Mouse (Mus musculus) MEL (cell line): Measurements from ENCODE around the gene Dyrk3. TPM values are rescaled to one million over a fixed set of nuclear protein-coding genes. Genes with fewer than 3 reads are reported as not detected.

ENCODE experiments used
- DNase-seq: peaks from one replicate; pipeline ENCODE4 v3.0.0; 2011; ENCODE audit warnings: low read depth, low spot score
- H3K27ac ChIP-seq: 2 replicates; pipeline ENCODE4 v1.5.1; 2012; ENCODE audit warnings: low read depth, mild to moderate bottlenecking, control low read depth, low read length, moderate library complexity; ENCODE audit not compliant: control insufficient read depth
- H3K27me3 ChIP-seq, 2 experiments: fragments of 150-350 bp in 1 of 2; sonication (generic) in 1 of 2; 2 replicates each; pipeline ENCODE4 v1.6.1; 2012; ENCODE audit warnings: low read length in 2 of 2, mild to moderate bottlenecking in 2 of 2, improper control_type of control experiment in 1 of 2, moderate library complexity in 1 of 2; ENCODE audit not compliant: insufficient read depth in 2 of 2, control insufficient read depth in 1 of 2
- H3K36me3 ChIP-seq, 2 experiments: 2 replicates each; pipeline ENCODE4 v1.6.1; 2012 to 2014; ENCODE audit warnings: low read length in 2 of 2, improper control_type of control experiment in 1 of 2, inconsistent platforms in 1 of 2, mild to moderate bottlenecking in 1 of 2; ENCODE audit not compliant: insufficient read depth in 2 of 2, control insufficient read depth in 1 of 2
- H3K4me1 ChIP-seq, 2 experiments: fragments of 150-350 bp in 1 of 2; sonication (generic) in 1 of 2; 2 replicates each; pipeline ENCODE4 v1.6.1; 2012; ENCODE audit warnings: low read length in 2 of 2, improper control_type of control experiment in 1 of 2, mild to moderate bottlenecking in 1 of 2; ENCODE audit not compliant: insufficient read depth in 2 of 2, control insufficient read depth in 1 of 2
- H3K4me3 ChIP-seq, 2 experiments: fragments of 150-350 bp in 1 of 2; sonication (generic) in 1 of 2; 2 replicates each; pipeline ENCODE4 v1.5.1; 2012; ENCODE audit warnings: low read depth in 2 of 2, low read length in 2 of 2, mild to moderate bottlenecking in 2 of 2, moderate library complexity in 2 of 2, control low read depth in 1 of 2, improper control_type of control experiment in 1 of 2; ENCODE audit not compliant: control insufficient read depth in 1 of 2, insufficient read depth in 1 of 2
- H3K79me2 ChIP-seq: 2 replicates; pipeline ENCODE4 v1.6.1; 2012; ENCODE audit warnings: mild to moderate bottlenecking, low read length, moderate library complexity; ENCODE audit not compliant: control insufficient read depth, poor library complexity, insufficient read depth
- H3K9ac ChIP-seq: 2 replicates; pipeline ENCODE4 v1.6.1; 2012; ENCODE audit warnings: low read depth, mild to moderate bottlenecking, control low read depth, low read length, moderate library complexity; ENCODE audit not compliant: control insufficient read depth, poor library complexity, severe bottlenecking
- H3K9me3 ChIP-seq: fragments of 150-350 bp; sonication (generic); replicated peaks from 2 replicates; pipeline ENCODE4 v1.6.1; 2012; ENCODE audit warnings: mild to moderate bottlenecking, low read length, improper control_type of control experiment, moderate library complexity; ENCODE audit not compliant: insufficient read depth
- CHD1 ChIP-seq: IDR thresholded peaks from 2 replicates; pipeline ENCODE4 v1.6.1; 2012; ENCODE audit warnings: low read depth, mild to moderate bottlenecking, inconsistent platforms, low read length, improper control_type of control experiment
- CTCF ChIP-seq, 3 experiments: IDR thresholded peaks in 2 of 3; conservative IDR thresholded peaks in 1 of 3; 2 replicates each; pipeline ENCODE4 v1.5.1; 2011 to 2012; ENCODE audit warnings: low read length in 3 of 3, low read depth in 2 of 3, mild to moderate bottlenecking in 2 of 3, improper control_type of control experiment in 1 of 3, inconsistent platforms in 1 of 3, mixed read lengths in 1 of 3, moderate library complexity in 1 of 3; ENCODE audit not compliant: control insufficient read depth in 1 of 3, insufficient read depth in 1 of 3, poor library complexity in 1 of 3, severe bottlenecking in 1 of 3
- E2F4 ChIP-seq: IDR thresholded peaks from 2 replicates; pipeline ENCODE4 v1.6.1; 2011; ENCODE audit warnings: low read depth, low read length, improper control_type of control experiment, borderline replicate concordance
- GABPA ChIP-seq: IDR thresholded peaks from 2 replicates; pipeline ENCODE4 v1.6.1; 2012; ENCODE audit warnings: low read depth, mild to moderate bottlenecking, inconsistent platforms, low read length, improper control_type of control experiment, moderate library complexity
- HCFC1 ChIP-seq: IDR thresholded peaks from 2 replicates; pipeline ENCODE4 v1.6.1; 2012; ENCODE audit warnings: low read depth, mild to moderate bottlenecking, inconsistent platforms, low read length, improper control_type of control experiment, moderate library complexity
- MAX ChIP-seq: IDR thresholded peaks from 2 replicates; pipeline ENCODE4 v1.6.1; 2011; ENCODE audit warnings: low read length, improper control_type of control experiment
- MAZ ChIP-seq: IDR thresholded peaks from 2 replicates; pipeline ENCODE4 v1.6.1; 2012; ENCODE audit warnings: low read depth, mild to moderate bottlenecking, inconsistent platforms, low read length, improper control_type of control experiment
- MXI1 ChIP-seq: IDR thresholded peaks from 2 replicates; pipeline ENCODE4 v1.6.1; 2011; ENCODE audit warnings: mild to moderate bottlenecking, low read depth, low read length, improper control_type of control experiment
- MYB ChIP-seq: IDR thresholded peaks from 2 replicates; pipeline ENCODE4 v1.6.1; 2011; ENCODE audit warnings: mild to moderate bottlenecking, low read depth, low read length, improper control_type of control experiment
- NELFE ChIP-seq: IDR thresholded peaks from 2 replicates; pipeline ENCODE4 v1.6.1; 2011; ENCODE audit warnings: low read depth, low read length, improper control_type of control experiment
- NRF1 ChIP-seq: IDR thresholded peaks from 2 replicates; pipeline ENCODE4 v1.6.1; 2014; ENCODE audit warnings: low read depth, mild to moderate bottlenecking, inconsistent platforms, low read length, improper control_type of control experiment, moderate library complexity; ENCODE audit not compliant: poor library complexity, insufficient read depth, severe bottlenecking
- POLR2A ChIP-seq, 2 experiments: IDR thresholded peaks; 2 replicates each; pipeline ENCODE4 v1.6.1; 2011 to 2012; ENCODE audit warnings: low read length in 2 of 2, mild to moderate bottlenecking in 2 of 2, control low read depth in 1 of 2, improper control_type of control experiment in 1 of 2, low read depth in 1 of 2, moderate library complexity in 1 of 2; ENCODE audit not compliant: control insufficient read depth in 1 of 2, insufficient read depth in 1 of 2, poor library complexity in 1 of 2
- POLR2AphosphoS2 ChIP-seq: IDR thresholded peaks from 2 replicates; pipeline ENCODE4 v1.6.1; 2011; ENCODE audit warnings: low read length, improper control_type of control experiment
- SIN3A ChIP-seq: IDR thresholded peaks from 2 replicates; pipeline ENCODE4 v1.6.1; 2012; ENCODE audit warnings: low read length, improper control_type of control experiment, inconsistent platforms
- ZC3H11A ChIP-seq: IDR thresholded peaks from 2 replicates; pipeline ENCODE4 v1.6.1; 2012; ENCODE audit warnings: low read depth, mild to moderate bottlenecking, inconsistent platforms, low read length, improper control_type of control experiment
- ZNF384 ChIP-seq: IDR thresholded peaks from 2 replicates; pipeline ENCODE4 v1.6.1; 2012; ENCODE audit warnings: low read depth, mild to moderate bottlenecking, inconsistent platforms, low read length, improper control_type of control experiment
- polyA plus RNA-seq, 2 experiments: library from polyadenylated mRNA; stranded (reverse) in 1 of 2; unstranded in 1 of 2; fragments of >175 nt in 1 of 2; fragments of >200 nt in 1 of 2; gene quantifications; 2 replicates each; pipeline versions ENCODE4 v1.2.1 to v1.2.4; 2012; ENCODE audit warnings: low replicate concordance in 2 of 2, low read depth in 1 of 2; ENCODE audit not compliant: insufficient read length in 2 of 2, insufficient read depth in 1 of 2, missing spikeins in 1 of 2
- total RNA-seq: library from RNA; depleted of rRNA; stranded (reverse); fragments of 300-350 nt; gene quantifications from 2 replicates; pipeline ENCODE4 v1.2.3, GENCODE M21; 2012

The Dyrk3 gene
- total and polyA plus RNA-seq, 3 experiments, result 8.6 to 11.8 TPM; not detected in 1

DNA sequence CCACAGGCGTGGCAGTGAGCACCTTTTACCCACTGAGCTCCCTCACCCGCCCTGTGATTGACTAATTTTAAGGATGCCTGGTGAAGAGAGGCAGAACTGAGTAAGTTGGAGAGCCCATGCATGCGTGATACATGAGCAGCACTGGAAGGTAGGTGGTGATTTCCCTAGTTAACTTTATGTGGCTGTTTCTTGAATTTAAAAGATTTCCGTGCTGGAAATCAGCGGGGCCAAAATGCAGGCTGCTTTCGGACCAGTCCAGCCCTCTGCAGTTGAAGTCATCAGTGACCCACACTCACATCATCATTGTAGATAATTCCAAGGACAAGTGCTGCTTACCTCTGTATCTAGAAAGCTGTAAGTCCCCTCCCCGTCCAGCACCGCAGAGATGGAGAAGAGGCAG lies 37.7 kb upstream of the Dyrk3 start:
- H3K36me3 ChIP-seq, result peaks cover 0 to 19% of the 10 kb centered on the region in 2 experiments; a peak in 2 of 4 replicates
- no peak for TF ChIP-seq NRF1
- no peak for TF ChIP-seq CTCF (IDR thresholded peaks at IDR 0.05 in 2 of 3, conservative IDR thresholded peaks at IDR 0.05 in 1 of 3; ENCODE audit: control insufficient read depth in 1 of 3, insufficient read depth in 1 of 3, low read depth in 2 of 3, low read length in 3 of 3, poor library complexity in 1 of 3, severe bottlenecking in 1 of 3)
- no peak for TF ChIP-seq POLR2A (IDR thresholded peaks at IDR 0.05; ENCODE audit: control insufficient read depth in 1 of 2, insufficient read depth in 1 of 2, low read depth in 1 of 2, low read length in 2 of 2, poor library complexity in 1 of 2)

DNA sequence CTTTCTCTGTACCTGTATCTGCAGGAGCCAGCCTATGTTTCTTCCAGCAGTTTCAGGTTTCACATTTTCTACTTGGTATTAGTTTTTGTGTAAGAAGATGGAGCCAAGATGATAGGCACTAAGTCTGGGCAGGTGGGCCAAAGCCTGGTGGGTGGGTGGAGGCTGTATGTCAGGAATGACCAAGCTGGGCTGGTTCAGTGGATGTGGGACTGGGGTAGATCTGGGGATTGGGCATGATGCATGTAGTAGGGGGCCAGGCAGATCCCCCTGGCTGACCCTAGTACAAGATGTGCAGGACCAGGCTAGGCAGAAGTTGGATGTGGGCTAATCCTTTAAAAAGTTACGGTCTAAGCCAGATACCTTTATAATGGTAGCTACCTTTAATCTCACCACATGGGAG lies 37.0 kb upstream of the Dyrk3 start:
- Histone ChIP-seq H3K9me3 (no peaks in the 10 kb centered on the region), H3K27ac (no peak overlapping the region), H3K27me3 (no peaks in the 10 kb centered on the region), H3K4me1 (no peaks in the 10 kb centered on the region), H3K36me3 (peaks cover 0 to 17% of the 10 kb centered on the region in 2 experiments; a peak in 2 of 4 replicates), H3K79me2 (no peaks in the 10 kb centered on the region), H3K9ac (no peak overlapping the region), H3K4me3 (no peak overlapping the region)
- DNase-seq, result no peak
- TF ChIP-seq GABPA (no peak), E2F4 (no peak), MYB (no peak), ZNF384 (no peak), NELFE (no peak), POLR2AphosphoS2 (no peak), MXI1 (no peak), MAZ (no peak), CHD1 (no peak)

More for the DNA sequence above, 37.7 kb upstream of the Dyrk3 start:
- Histone ChIP-seq H3K27me3 (no peaks in the 10 kb centered on the region), H3K9ac (no peak overlapping the region), H3K9me3 (no peaks in the 10 kb centered on the region), H3K4me1 (no peaks in the 10 kb centered on the region), H3K27ac (no peak overlapping the region), H3K79me2 (no peaks in the 10 kb centered on the region), H3K4me3 (no peak overlapping the region)
- DNase-seq, result no peak

DNA sequence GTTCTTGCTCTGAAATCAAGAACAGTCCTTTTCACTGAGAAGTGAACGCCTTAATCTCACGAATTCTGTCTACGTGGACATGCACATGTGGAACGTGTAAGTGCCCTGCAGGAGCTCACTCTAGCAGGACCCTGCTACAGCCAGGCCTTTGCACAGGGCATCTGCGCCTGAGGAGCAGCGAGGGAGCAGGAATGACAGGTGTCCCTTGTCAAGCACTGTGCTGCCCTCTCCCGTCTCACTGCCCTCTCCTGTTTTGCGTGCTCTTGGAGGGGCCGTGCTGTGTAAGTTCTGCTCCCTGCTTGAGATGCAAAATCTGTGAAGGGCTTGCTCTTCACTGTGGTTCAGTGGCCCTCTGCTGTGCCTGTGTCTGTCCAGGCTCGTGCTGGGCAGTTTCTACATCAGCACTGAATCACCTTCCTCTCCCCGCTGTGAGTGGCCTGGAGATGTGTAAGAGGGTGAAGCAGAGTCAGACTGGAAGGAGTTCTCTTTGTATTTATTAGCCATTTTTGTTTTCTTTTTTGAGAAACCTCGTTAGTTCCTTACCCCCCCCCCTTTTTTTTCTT lies 36.2 kb upstream of the Dyrk3 start:
- H3K36me3 ChIP-seq, result peaks cover 0 to 17% of the 10 kb centered on the region in 2 experiments; a peak in 2 of 4 replicates
- no peaks in the 10 kb centered on the region for H3K79me2 ChIP-seq
- no peak for TF ChIP-seq ZC3H11A
- no peak for TF ChIP-seq SIN3A
- TF ChIP-seq NRF1, result no peak
- TF ChIP-seq MAX, result no peak
- no peak for TF ChIP-seq HCFC1
- no peak for TF ChIP-seq POLR2AphosphoS2
- H3K9me3 ChIP-seq, result no peaks in the 10 kb centered on the region
- H3K9ac ChIP-seq, result no peak overlapping the region
- no peaks in the 10 kb centered on the region for H3K4me1 ChIP-seq
- H3K27ac ChIP-seq, result no peak overlapping the region
- DNase-seq, result no peak
- no peak overlapping the region for H3K4me3 ChIP-seq
- H3K27me3 ChIP-seq, result no peaks in the 10 kb centered on the region
